Mouse (Mus musculus) cerebellum, adult 2 months (tissue): ENCODE measurements around the gene Zfp286.

ENCODE experiments used
- CTCF ChIP-seq: fragments of 200-500 bp; IDR thresholded peaks from 2 replicates; pipeline ENCODE4 v1.5.1; 2011; ENCODE audit warnings: low read depth, mild to moderate bottlenecking, control low read depth, low read length, moderate library complexity, borderline replicate concordance; ENCODE audit not compliant: insufficient read depth
- POLR2A ChIP-seq: fragments of 200-500 bp; IDR thresholded peaks from 2 replicates; pipeline ENCODE4 v1.6.1; 2011; ENCODE audit warnings: low read length, control low read depth, borderline replicate concordance; ENCODE audit not compliant: insufficient read depth

GRCm38 (mm10) chr11:62706141-62706540 is 83.1 kb downstream of the Zfp286 start:
- TF ChIP-seq POLR2A (no peak), CTCF (no peak)
